Mouse (Mus musculus): ENCODE results near the gene Ino80e. TPM values are rescaled to one million over a fixed set of nuclear protein-coding genes. Genes with fewer than 3 reads are reported as not detected.
"Not testable (repeated sequence)": the region's sequence is repeated elsewhere in the genome, so short reads cannot be mapped to it uniquely, and the experiment has no call there.

The Ino80e gene
- total RNA-seq (2014; rRNA removed) (2.5 and 4.8 TPM in 2 replicates), polyA plus RNA-seq (2012; rRNA removed) (16.3 and 18.5 TPM in 2 replicates)

- Histone ChIP-seq H3K9ac (ENCODE audit: low read depth, low read length) (peak within 1 kb of the TSS; percentile 61), H3K27me3 (ENCODE audit: control insufficient read depth, insufficient read depth, low read length) (no peaks in the 10 kb centered on the region), H3K4me3 (ENCODE audit: insufficient read depth, low read depth, low read length) (peak within 1 kb of the TSS; percentile 64), H3K36me3 (ENCODE audit: control insufficient read depth, insufficient read depth, low read length) (peaks cover 5% of the 10 kb centered on the region; the same call in 1 of the 2 replicates), H3K4me1 (ENCODE audit: control insufficient read depth, insufficient read depth, low read length) (peaks cover 7% of the 10 kb centered on the region; the same call in 1 of the 2 replicates), H3K79me2 (ENCODE audit: control insufficient read depth, insufficient read depth, low read length) (no peaks in the 10 kb centered on the region), H3K27ac (replicated peaks; ENCODE audit: insufficient read depth, low read depth, low read length) (peak within 1 kb of the TSS; percentile 50)
- no peak for TF ChIP-seq CTCF (IDR thresholded peaks at IDR 0.05; ENCODE audit: low read depth, low read length)
- 0 out of 2 replicates have a peak, but pooled peaks have one; percentile 10 for TF ChIP-seq POLR2A (IDR thresholded peaks at IDR 0.05; ENCODE audit: extremely low read depth, insufficient read depth, low read length)
- under 1% methylated on average over 41 of the region's 41 CpGs for WGBS
- DNase-seq (ENCODE audit: extremely low read depth, low read depth, low spot score): peak; percentile 78
Observed at GRCm38 (mm10) chr7:126862147-126862784, at the start of gene Ino80e. Ino80e (minus strand) TSS chr7:126862377.

- 21% methylated on average over 3 of the region's 3 CpGs for WGBS
Observed at GRCm38 (mm10) chr7:126905590-126905989, 43.4 kb upstream of the Ino80e start.

GRCm38 (mm10) chr7:126899781-126900180 lies 37.6 kb upstream of the Ino80e start:
- not testable (repeated sequence) for H3K9ac ChIP-seq (ENCODE audit: low read depth, low read length); DNase-seq (ENCODE audit: extremely low read depth, low read depth, low spot score); H3K27me3 ChIP-seq (ENCODE audit: control insufficient read depth, insufficient read depth, low read length); H3K4me3 ChIP-seq (ENCODE audit: insufficient read depth, low read depth, low read length); H3K27ac ChIP-seq (replicated peaks; ENCODE audit: insufficient read depth, low read depth, low read length); H3K4me1 ChIP-seq (ENCODE audit: control insufficient read depth, insufficient read depth, low read length)
- Histone ChIP-seq H3K36me3 (ENCODE audit: control insufficient read depth, insufficient read depth, low read length) (peaks cover 30% of the 10 kb centered on the region), H3K79me2 (ENCODE audit: control insufficient read depth, insufficient read depth, low read length) (peaks cover 20% of the 10 kb centered on the region)
- WGBS: 97% methylated on average over 7 of the region's 9 CpGs

More at GRCm38 (mm10) chr7:126905590-126905989, 43.4 kb upstream of the Ino80e start:
- no peak overlapping the region for H3K4me3 ChIP-seq (ENCODE audit: insufficient read depth, low read depth, low read length)
- H3K9ac ChIP-seq (ENCODE audit: low read depth, low read length): no peak overlapping the region
- peaks cover 46% of the 10 kb centered on the region for H3K79me2 ChIP-seq (ENCODE audit: control insufficient read depth, insufficient read depth, low read length)
- H3K27me3 ChIP-seq (ENCODE audit: control insufficient read depth, insufficient read depth, low read length): no peaks in the 10 kb centered on the region
- TF ChIP-seq POLR2A (IDR thresholded peaks at IDR 0.05; ENCODE audit: extremely low read depth, insufficient read depth, low read length): no peak
- H3K4me1 ChIP-seq (ENCODE audit: control insufficient read depth, insufficient read depth, low read length): peaks cover 13% of the 10 kb centered on the region
- no peak overlapping the region for H3K27ac ChIP-seq (replicated peaks; ENCODE audit: insufficient read depth, low read depth, low read length)
- peaks cover 28% of the 10 kb centered on the region for H3K36me3 ChIP-seq (ENCODE audit: control insufficient read depth, insufficient read depth, low read length)
- peak; percentile 58 for DNase-seq (ENCODE audit: extremely low read depth, low read depth, low spot score)

GRCm38 (mm10) chr7:126898102-126898990 lies 36.2 kb upstream of the Ino80e start:
- peaks cover 35% of the 10 kb centered on the region for H3K36me3 ChIP-seq (ENCODE audit: control insufficient read depth, insufficient read depth, low read length)
- TF ChIP-seq POLR2A (IDR thresholded peaks at IDR 0.05; ENCODE audit: extremely low read depth, insufficient read depth, low read length): peak; percentile 24; the same call in 1 of the 2 replicates
- TF ChIP-seq CTCF (IDR thresholded peaks at IDR 0.05; ENCODE audit: low read depth, low read length): no peak
- 0 out of 2 replicates have a peak, but pooled peaks cover 4% of the 10 kb centered on the region for H3K4me1 ChIP-seq (ENCODE audit: control insufficient read depth, insufficient read depth, low read length)
- H3K27ac ChIP-seq (replicated peaks; ENCODE audit: insufficient read depth, low read depth, low read length): peak overlapping the region; percentile 64
- DNase-seq (ENCODE audit: extremely low read depth, low read depth, low spot score): peak; percentile 78
- H3K4me3 ChIP-seq (ENCODE audit: insufficient read depth, low read depth, low read length): peak overlapping the region; percentile 79
- WGBS: 22% methylated on average over 37 of the region's 37 CpGs
- H3K79me2 ChIP-seq (ENCODE audit: control insufficient read depth, insufficient read depth, low read length): peaks cover 13% of the 10 kb centered on the region
- no peaks in the 10 kb centered on the region for H3K27me3 ChIP-seq (ENCODE audit: control insufficient read depth, insufficient read depth, low read length)
- peak overlapping the region; percentile 76 for H3K9ac ChIP-seq (ENCODE audit: low read depth, low read length)

GRCm38 (mm10) chr7:126897390-126898101 lies 35.4 kb upstream of the Ino80e start:
- TF ChIP-seq POLR2A (IDR thresholded peaks at IDR 0.05; ENCODE audit: extremely low read depth, insufficient read depth, low read length) (no peak), CTCF (IDR thresholded peaks at IDR 0.05; ENCODE audit: low read depth, low read length) (no peak)
- H3K36me3 ChIP-seq (ENCODE audit: control insufficient read depth, insufficient read depth, low read length): peaks cover 36% of the 10 kb centered on the region
- 50% methylated on average over 16 of the region's 16 CpGs for whole genome bisulfite sequencing
- H3K4me1 ChIP-seq (ENCODE audit: control insufficient read depth, insufficient read depth, low read length): 0 out of 2 replicates have a peak, but pooled peaks cover 4% of the 10 kb centered on the region
- H3K27me3 ChIP-seq (ENCODE audit: control insufficient read depth, insufficient read depth, low read length): no peaks in the 10 kb centered on the region
- peak overlapping the region; percentile 76 for H3K9ac ChIP-seq (ENCODE audit: low read depth, low read length)
- peak overlapping the region; percentile 79 for H3K4me3 ChIP-seq (ENCODE audit: insufficient read depth, low read depth, low read length)
- DNase-seq (ENCODE audit: extremely low read depth, low read depth, low spot score): peak; percentile 43
- H3K27ac ChIP-seq (replicated peaks; ENCODE audit: insufficient read depth, low read depth, low read length): peak overlapping the region; percentile 64
- peaks cover 6% of the 10 kb centered on the region; the same call in 1 of the 2 replicates for H3K79me2 ChIP-seq (ENCODE audit: control insufficient read depth, insufficient read depth, low read length)

Measured in liver, adult 2 months (tissue).